Mouse (Mus musculus) c-Kit-positive CD71-positive TER-119-positive erythroid progenitor cells, embryonic 14.5 days (primary cell): Measurements from ENCODE around the gene Epb41.

Experiments used
- DNase-seq: peaks from one replicate; pipeline ENCODE4 v3.0.0-alpha.2; 2013; ENCODE audit warnings: low spot score

The Epb41 gene

GRCm38 (mm10) chr4:132074077-132074932, 816 bp downstream of the Epb41 start, which contains the start of gene Gm10300:
TSS of gene Gm10300 (plus strand) at chr4:132074697.
- DNase-seq: peak; percentile 45

GRCm38 (mm10) chr4:132072946-132073345, 2.2 kb downstream of the Epb41 start:
- DNase-seq: no peak

- no peak for DNase-seq
Measured at GRCm38 (mm10) chr4:132072156-132072555, 3.0 kb downstream of the Epb41 start.

- DNase-seq: no peak
Measured at GRCm38 (mm10) chr4:132071674-132072073, 3.4 kb downstream of the Epb41 start.

GRCm38 (mm10) chr4:132067938-132068235, 7.2 kb downstream of the Epb41 start:
- no peak for DNase-seq

GRCm38 (mm10) chr4:132067112-132067937, 7.8 kb downstream of the Epb41 start:
- DNase-seq: no peak

GRCm38 (mm10) chr4:132066101-132066773, 8.9 kb downstream of the Epb41 start:
- DNase-seq: no peak

- no peak for DNase-seq
Measured at GRCm38 (mm10) chr4:132065578-132065977, 9.5 kb downstream of the Epb41 start.

GRCm38 (mm10) chr4:132064550-132064949, 10.6 kb downstream of the Epb41 start:
- DNase-seq: no peak

- DNase-seq: no peak
Measured at GRCm38 (mm10) chr4:132062934-132063884, 11.9 kb downstream of the Epb41 start.

GRCm38 (mm10) chr4:132062289-132062688, 12.8 kb downstream of the Epb41 start:
- DNase-seq: no peak

- DNase-seq: peak; percentile 78
Measured at GRCm38 (mm10) chr4:132060040-132060832, 14.9 kb downstream of the Epb41 start.

GRCm38 (mm10) chr4:132059541-132059940, 15.6 kb downstream of the Epb41 start:
- no peak for DNase-seq

GRCm38 (mm10) chr4:132057311-132057710, 17.8 kb downstream of the Epb41 start:
- DNase-seq: no peak

- DNase-seq: no peak
Measured at GRCm38 (mm10) chr4:132051321-132052275, 23.5 kb downstream of the Epb41 start.

GRCm38 (mm10) chr4:132049549-132050200, 25.4 kb downstream of the Epb41 start:
- no peak for DNase-seq

GRCm38 (mm10) chr4:132048995-132049404, 26.1 kb downstream of the Epb41 start:
- peak; percentile 65 for DNase-seq
